Mouse (Mus musculus): Measurements from ENCODE around the gene Apbb2. TPM values are rescaled to one million over a fixed set of nuclear protein-coding genes. Genes with fewer than 3 reads are reported as not detected.
A peak's percentile ranks its signal among the peaks of the same experiment; 100 is the strongest.

Gene Apbb2
- polyA plus RNA-seq, 1 experiment from 2014 or later = 37.3 TPM

DNA sequence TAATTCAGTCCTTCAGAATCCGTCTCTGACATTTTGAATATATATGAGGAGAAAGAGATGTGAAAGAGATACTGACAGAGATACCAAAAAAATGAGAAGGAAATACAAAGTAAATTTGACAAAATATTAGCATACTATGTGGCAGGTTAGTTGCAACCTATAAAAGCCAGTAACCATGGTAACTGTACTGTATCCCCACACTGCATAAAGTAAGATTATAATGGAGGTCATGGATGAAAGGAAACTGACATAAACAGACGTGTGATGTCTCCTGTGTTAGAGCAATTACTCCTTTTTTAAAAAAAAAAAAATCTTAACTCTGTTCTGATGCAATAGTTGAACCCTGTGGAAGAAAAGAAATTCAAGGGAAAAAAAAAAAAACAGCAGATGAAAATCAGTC is 97.3 kb downstream of the Apbb2 start:
- H3K4me1 ChIP-seq = peaks cover 47% of the 10 kb centered on the region
- WGBS = 74% methylated on average over 2 of the region's 2 CpGs
- H3K27ac ChIP-seq = no peak overlapping the region
- no peak for DNase-seq (ENCODE audit: low spot score)
- H3K4me3 ChIP-seq = no peak overlapping the region
- no peaks in the 10 kb centered on the region for H3K9me3 ChIP-seq (replicated peaks)
- H3K27me3 ChIP-seq (ENCODE audit: low read depth, poor library complexity, severe bottlenecking) = no peaks in the 10 kb centered on the region
- no peaks in the 10 kb centered on the region for H3K36me3 ChIP-seq

DNA sequence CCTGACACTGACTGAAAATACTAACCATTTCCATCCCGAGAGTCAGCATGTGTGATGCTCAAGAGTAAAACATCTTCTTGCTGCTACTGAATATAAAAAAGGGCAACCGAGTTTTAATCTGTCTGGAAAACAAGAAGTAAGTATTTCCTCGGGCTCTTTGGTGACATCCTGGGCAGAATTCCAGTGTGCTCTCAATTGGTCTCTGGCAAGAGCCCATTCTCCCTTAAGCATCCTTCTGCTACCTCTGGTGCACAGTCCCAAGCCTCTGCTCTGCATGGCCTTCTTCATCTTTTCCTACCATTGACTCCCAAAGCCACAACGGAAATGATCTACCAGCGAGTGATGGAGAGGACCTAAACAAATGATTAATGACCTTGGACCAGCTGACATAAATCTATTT is 99.1 kb downstream of the Apbb2 start:
- 86% methylated on average over 5 of the region's 5 CpGs for WGBS
- Histone ChIP-seq H3K4me1 (peaks cover 41% of the 10 kb centered on the region), H3K36me3 (no peaks in the 10 kb centered on the region), H3K27ac (no peak overlapping the region), H3K9me3 (replicated peaks) (no peaks in the 10 kb centered on the region), H3K27me3 (ENCODE audit: low read depth, poor library complexity, severe bottlenecking) (no peaks in the 10 kb centered on the region), H3K4me3 (no peak overlapping the region)
- DNase-seq (ENCODE audit: low spot score) = no peak

DNA sequence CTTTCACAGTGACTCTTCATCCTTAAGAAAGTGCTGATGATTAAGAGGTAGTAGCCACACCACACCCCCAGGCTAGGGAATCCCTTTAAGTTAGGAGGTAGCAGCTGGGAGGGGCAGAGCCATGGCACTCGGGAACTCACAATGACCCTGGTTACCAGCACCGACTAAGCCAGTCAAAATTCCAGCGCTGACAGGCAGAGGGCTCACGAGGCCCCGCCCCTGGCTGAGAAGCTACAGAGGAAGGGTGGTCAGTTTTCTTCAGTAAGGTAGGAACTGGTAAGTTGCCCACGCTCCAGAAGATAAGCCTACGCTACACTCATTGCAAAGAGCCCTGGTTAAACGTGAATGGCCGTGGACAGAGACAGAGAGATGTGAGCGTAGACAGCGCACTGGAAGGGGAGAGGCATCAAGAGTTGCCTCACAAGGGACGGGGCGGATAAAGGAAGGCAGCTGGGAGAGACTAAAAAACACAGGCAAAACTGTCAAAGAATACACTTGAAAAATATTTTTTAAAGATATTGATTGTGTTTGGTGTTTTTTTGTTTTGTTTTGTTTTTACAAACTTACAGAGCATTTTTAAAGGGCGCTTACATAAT is 100.1 kb downstream of the Apbb2 start:
- DNase-seq (ENCODE audit: low spot score) = no peak
- Histone ChIP-seq H3K4me3 (no peak overlapping the region), H3K36me3 (no peaks in the 10 kb centered on the region), H3K4me1 (peaks cover 41% of the 10 kb centered on the region), H3K27ac (peak overlapping the region; percentile 32; the same call in 1 of the 2 replicates), H3K27me3 (ENCODE audit: low read depth, poor library complexity, severe bottlenecking) (no peaks in the 10 kb centered on the region), H3K9me3 (replicated peaks) (no peaks in the 10 kb centered on the region)
- 43% methylated on average over 14 of the region's 14 CpGs for WGBS

DNA sequence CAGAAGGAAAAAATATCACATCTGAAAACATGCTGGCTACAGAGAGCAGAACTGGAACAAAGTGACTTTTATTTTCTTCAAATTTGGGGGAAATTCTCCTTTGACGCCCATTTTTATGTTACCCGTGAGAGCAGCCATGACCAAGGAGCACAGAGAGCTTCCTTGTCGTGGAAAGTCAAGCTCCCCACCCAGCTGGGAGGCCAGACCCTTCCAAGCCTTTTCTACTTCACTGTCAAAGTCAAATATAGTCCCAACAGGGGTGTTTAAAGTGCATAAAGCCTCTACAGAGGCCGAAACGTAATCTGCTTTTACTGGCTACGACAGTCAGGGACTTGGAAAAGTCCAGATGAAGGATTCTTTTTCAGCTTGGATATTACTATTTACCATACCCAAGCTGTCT is 101.1 kb downstream of the Apbb2 start:
- Histone ChIP-seq H3K4me3 (no peak overlapping the region), H3K4me1 (peaks cover 40% of the 10 kb centered on the region), H3K36me3 (no peaks in the 10 kb centered on the region), H3K27ac (peak overlapping the region; percentile 9; the same call in 1 of the 2 replicates), H3K27me3 (ENCODE audit: low read depth, poor library complexity, severe bottlenecking) (no peaks in the 10 kb centered on the region), H3K9me3 (replicated peaks) (no peaks in the 10 kb centered on the region)
- no peak for DNase-seq (ENCODE audit: low spot score)
- 76% methylated on average over 6 of the region's 6 CpGs for WGBS

DNA sequence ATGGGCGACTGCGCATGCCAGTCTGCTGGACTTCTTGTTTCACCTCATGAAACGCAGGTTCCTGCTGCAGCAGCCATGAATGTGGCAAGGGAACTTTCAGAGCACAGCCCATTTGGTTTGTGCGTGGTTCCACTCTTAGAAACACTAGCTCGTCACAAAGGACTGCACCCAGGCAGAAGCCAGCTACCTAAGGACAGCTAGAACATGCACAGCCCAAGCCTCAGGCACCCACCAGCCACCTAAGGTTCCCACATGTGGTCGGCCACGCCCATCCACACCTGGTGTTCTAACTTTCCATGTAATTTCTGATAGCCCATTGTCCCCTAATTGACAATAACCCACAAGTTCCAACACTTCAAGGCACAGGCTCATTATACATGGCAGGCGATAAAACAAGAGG is 102.3 kb downstream of the Apbb2 start:
- DNase-seq (ENCODE audit: low spot score) = no peak
- Histone ChIP-seq H3K4me3 (no peak overlapping the region), H3K9me3 (replicated peaks) (no peaks in the 10 kb centered on the region), H3K27ac (no peak overlapping the region), H3K4me1 (peaks cover 40% of the 10 kb centered on the region), H3K27me3 (ENCODE audit: low read depth, poor library complexity, severe bottlenecking) (no peaks in the 10 kb centered on the region), H3K36me3 (no peaks in the 10 kb centered on the region)
- 86% methylated on average over 8 of the region's 8 CpGs for WGBS

DNA sequence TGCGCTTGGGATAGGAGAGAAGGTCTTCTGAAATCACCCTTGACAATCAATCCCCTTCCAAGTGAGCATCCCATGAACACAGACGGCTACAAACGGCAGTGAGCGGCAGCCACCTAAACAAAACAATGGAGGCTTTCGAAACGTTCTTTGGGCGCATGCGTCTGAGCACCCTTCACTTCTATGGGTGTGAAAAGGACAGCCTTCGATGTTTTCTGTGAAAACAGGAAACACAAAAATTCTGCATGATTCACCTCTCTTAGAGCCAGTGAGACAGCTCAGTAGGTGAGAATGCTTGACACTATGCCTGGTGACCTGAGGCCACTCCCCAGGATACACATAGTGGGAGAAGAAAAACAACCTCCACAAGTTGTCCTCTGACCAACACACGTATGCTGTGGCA is 103.3 kb downstream of the Apbb2 start:
- H3K27ac ChIP-seq = no peak overlapping the region

DNA sequence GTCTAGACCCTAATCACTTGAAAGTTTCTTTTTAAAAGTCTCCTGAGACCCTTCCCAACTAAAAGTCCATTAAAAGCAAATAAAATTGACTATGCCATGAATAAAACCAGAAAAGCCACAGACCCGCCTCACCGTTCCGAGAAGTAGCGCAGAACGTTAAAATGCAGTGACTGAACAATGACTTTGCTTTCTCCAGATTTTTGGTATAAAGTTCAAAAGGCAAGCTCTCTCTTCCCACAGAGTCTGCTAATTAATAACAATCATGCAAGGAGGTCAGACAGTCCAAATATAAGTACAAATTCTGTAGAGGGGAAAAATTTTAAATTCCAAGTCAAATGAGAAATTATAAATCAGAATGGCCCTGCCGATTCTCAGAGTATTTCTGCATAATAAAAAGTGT is 103.9 kb downstream of the Apbb2 start:
- H3K9me3 ChIP-seq (replicated peaks) = no peaks in the 10 kb centered on the region
- peaks cover 34% of the 10 kb centered on the region for H3K4me1 ChIP-seq
- H3K36me3 ChIP-seq = no peaks in the 10 kb centered on the region
- H3K27ac ChIP-seq = no peak overlapping the region
- 88% methylated on average over 6 of the region's 6 CpGs for WGBS
- H3K4me3 ChIP-seq = no peak overlapping the region
- no peak for DNase-seq (ENCODE audit: low spot score)
- H3K27me3 ChIP-seq (ENCODE audit: low read depth, poor library complexity, severe bottlenecking) = no peaks in the 10 kb centered on the region

More for the DNA sequence above, 103.3 kb downstream of the Apbb2 start:
- H3K36me3 ChIP-seq = no peaks in the 10 kb centered on the region
- no peak for DNase-seq (ENCODE audit: low spot score)
- H3K4me3 ChIP-seq = no peak overlapping the region
- peaks cover 39% of the 10 kb centered on the region for H3K4me1 ChIP-seq
- no peaks in the 10 kb centered on the region for H3K27me3 ChIP-seq (ENCODE audit: low read depth, poor library complexity, severe bottlenecking)
- no peaks in the 10 kb centered on the region for H3K9me3 ChIP-seq (replicated peaks)
- 84% methylated on average over 10 of the region's 10 CpGs for WGBS

DNA sequence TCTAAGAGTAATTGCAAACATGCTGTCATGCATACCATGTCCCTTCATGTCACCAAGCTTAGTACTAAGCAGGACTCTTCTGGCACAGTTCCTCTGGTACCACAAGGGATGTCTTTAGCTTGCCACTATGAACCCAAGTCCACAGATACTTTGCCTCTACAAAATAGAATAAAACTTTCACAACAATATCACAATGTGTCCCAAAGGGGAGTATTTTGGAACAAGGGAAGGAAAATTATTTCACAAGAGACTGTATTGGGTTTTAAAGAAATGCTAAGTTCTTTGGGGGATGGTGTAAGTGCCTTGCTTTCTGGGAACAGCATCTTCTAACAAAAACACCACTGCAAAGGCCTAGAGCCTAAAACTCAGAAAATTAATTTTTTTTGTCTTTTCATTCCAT is 105.2 kb downstream of the Apbb2 start:
- Histone ChIP-seq H3K4me3 (no peak overlapping the region), H3K9me3 (replicated peaks) (no peaks in the 10 kb centered on the region), H3K27me3 (ENCODE audit: low read depth, poor library complexity, severe bottlenecking) (no peaks in the 10 kb centered on the region), H3K27ac (no peak overlapping the region), H3K36me3 (no peaks in the 10 kb centered on the region), H3K4me1 (peaks cover 31% of the 10 kb centered on the region)
- DNase-seq (ENCODE audit: low spot score) = no peak

DNA sequence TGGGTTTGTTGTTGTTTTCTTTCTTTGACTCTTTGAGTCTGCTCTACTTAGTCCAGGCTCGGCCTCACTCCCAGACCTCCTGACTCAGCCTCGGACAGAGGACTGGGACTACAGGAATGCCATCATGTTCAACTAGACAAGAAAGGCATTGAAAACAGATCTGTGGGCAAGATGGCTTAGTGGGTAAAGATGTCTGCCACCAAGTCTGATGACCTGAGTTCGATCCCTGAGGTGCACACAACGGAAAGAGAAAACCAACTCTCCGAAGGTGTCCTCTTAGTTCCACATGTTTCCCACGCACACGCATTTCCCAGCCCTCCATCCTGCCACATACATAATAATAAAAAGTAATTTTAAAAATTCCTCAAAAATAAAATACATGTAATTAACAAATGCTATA is 106.1 kb downstream of the Apbb2 start:
- no peak for DNase-seq (ENCODE audit: low spot score)
- Histone ChIP-seq H3K4me3 (no peak overlapping the region), H3K27me3 (ENCODE audit: low read depth, poor library complexity, severe bottlenecking) (no peaks in the 10 kb centered on the region), H3K27ac (no peak overlapping the region), H3K36me3 (no peaks in the 10 kb centered on the region), H3K9me3 (replicated peaks) (no peaks in the 10 kb centered on the region), H3K4me1 (peaks cover 22% of the 10 kb centered on the region)
- WGBS = 94% methylated on average over 7 of the region's 7 CpGs

DNA sequence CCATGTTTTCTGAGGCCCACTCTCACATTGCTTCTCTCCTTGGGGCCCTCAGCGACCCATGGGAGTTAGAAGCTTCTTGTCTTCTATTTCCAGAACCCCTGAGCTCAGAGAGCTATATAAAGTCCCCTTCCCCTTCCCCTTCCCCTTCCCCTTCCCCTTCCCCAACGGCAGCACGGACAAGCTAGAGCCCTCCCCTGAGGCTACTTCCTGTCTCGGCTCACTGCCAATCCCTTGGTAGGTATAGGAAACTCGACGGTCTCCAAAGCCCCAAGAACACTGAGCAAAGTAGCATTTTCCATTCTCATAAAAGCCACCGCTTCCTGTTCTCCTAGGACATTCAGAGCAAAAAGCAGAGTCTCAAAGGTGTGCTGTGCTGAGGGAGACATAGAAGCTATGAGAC is 107.9 kb downstream of the Apbb2 start:
- 82% methylated on average over 7 of the region's 7 CpGs for WGBS
- Histone ChIP-seq H3K36me3 (no peaks in the 10 kb centered on the region), H3K4me1 (peaks cover 10% of the 10 kb centered on the region), H3K27me3 (ENCODE audit: low read depth, poor library complexity, severe bottlenecking) (no peaks in the 10 kb centered on the region), H3K9me3 (replicated peaks) (no peaks in the 10 kb centered on the region), H3K27ac (no peak overlapping the region), H3K4me3 (no peak overlapping the region)
- no peak for DNase-seq (ENCODE audit: low spot score)

DNA sequence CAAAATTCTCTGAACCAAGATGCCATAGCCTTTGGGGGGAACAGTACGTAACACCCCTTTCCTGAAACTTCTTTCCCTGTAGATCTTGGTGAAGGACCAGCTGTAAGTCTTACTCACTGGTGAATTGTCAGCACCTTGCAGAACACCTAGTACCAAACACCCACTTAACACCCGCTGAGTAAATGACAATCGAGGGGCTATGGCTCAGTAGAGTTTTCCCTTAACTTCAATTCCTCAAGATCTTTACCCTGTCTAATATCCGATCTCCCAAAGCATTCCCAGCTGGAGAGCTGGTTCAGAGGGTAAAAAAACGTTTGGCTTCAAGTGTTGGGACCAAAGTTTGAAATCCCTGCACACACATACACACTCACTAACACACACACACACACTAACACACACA is 109.4 kb downstream of the Apbb2 start:
- Histone ChIP-seq H3K9me3 (replicated peaks) (no peaks in the 10 kb centered on the region), H3K4me1 (peaks cover 6% of the 10 kb centered on the region)
- DNase-seq (ENCODE audit: low spot score) = no peak

DNA sequence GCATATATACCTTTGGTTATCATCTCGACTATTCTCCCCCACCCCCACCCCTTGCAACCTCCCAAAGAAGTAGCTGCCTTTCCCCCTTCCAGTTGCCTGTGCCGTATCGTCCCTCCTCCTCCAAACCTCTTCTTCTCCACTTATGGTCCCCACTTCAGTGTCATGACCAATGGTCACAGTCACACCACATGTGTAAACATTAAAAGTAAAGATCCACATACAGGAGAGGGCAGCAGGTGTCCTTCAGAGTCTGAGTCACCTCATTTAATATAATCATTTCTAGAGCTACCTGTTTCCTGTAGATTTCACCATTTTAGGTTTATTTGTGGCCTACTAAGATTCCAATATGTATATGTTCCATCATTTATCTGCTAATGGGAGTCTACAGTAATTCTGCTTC is 113.0 kb downstream of the Apbb2 start:
- Histone ChIP-seq H3K27ac (no peak overlapping the region), H3K27me3 (ENCODE audit: low read depth, poor library complexity, severe bottlenecking) (no peaks in the 10 kb centered on the region), H3K36me3 (no peaks in the 10 kb centered on the region), H3K4me1 (peaks cover 18% of the 10 kb centered on the region), H3K4me3 (no peak overlapping the region), H3K9me3 (replicated peaks) (no peaks in the 10 kb centered on the region)
- WGBS = 85% methylated on average over 3 of the region's 3 CpGs
- DNase-seq (ENCODE audit: low spot score) = no peak

More for the DNA sequence above, 109.4 kb downstream of the Apbb2 start:
- Histone ChIP-seq H3K4me3 (no peak overlapping the region), H3K27me3 (ENCODE audit: low read depth, poor library complexity, severe bottlenecking) (no peaks in the 10 kb centered on the region), H3K27ac (no peak overlapping the region), H3K36me3 (no peaks in the 10 kb centered on the region)
- 85% methylated on average over 5 of the region's 5 CpGs for WGBS

DNA sequence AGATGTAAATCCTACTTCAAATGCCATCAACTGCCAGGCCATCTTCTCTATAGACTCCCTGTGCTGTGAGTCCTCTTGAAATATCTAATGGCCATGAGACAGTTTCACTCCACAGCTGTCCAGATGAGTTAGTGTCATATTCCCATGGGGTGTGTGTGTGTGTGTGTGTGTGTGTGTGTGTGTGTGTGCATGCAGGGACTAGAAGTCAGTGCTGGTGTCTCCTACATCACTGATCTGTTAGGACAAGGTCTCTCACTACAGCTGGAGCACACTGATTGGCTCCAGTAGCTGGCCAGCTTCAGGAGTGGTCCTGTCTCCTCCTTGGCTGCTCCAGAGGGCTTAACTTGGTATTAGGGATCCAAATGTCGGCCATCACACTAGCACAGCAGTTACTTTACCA is 113.5 kb downstream of the Apbb2 start:
- peaks cover 18% of the 10 kb centered on the region for H3K4me1 ChIP-seq
- no peak for DNase-seq (ENCODE audit: low spot score)

DNA sequence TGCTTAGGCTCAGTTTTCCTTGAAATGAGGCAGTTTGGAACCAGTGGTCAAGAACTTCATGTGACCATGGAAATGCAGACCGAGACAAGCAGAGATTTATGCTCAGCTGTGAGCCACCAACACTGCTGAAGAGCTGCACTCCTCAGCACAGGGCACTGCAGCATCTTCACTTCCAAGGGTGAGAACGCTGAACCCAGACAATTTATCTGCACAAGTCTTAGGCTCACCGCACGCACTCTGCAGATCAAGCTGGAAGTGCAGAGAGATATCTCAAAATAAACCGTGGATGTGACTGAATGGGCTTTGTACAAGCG is 114.2 kb downstream of the Apbb2 start:
- DNase-seq (ENCODE audit: low spot score) = no peak
- Histone ChIP-seq H3K4me1 (peaks cover 18% of the 10 kb centered on the region), H3K4me3 (no peak overlapping the region), H3K27ac (peak overlapping the region; percentile 58; the same call in 1 of the 2 replicates), H3K27me3 (ENCODE audit: low read depth, poor library complexity, severe bottlenecking) (no peaks in the 10 kb centered on the region), H3K36me3 (no peaks in the 10 kb centered on the region), H3K9me3 (replicated peaks) (no peaks in the 10 kb centered on the region)
- 86% methylated on average over 6 of the region's 6 CpGs for WGBS

More for the DNA sequence above, 113.5 kb downstream of the Apbb2 start:
- Histone ChIP-seq H3K27me3 (ENCODE audit: low read depth, poor library complexity, severe bottlenecking) (no peaks in the 10 kb centered on the region), H3K36me3 (no peaks in the 10 kb centered on the region), H3K4me3 (no peak overlapping the region), H3K27ac (no peak overlapping the region), H3K9me3 (replicated peaks) (no peaks in the 10 kb centered on the region)
- 77% methylated on average over 1 of the region's 1 CpGs for WGBS
